Mouse (Mus musculus) lung, adult 18-20 months (tissue): ENCODE data around the gene Babam2.

Source experiments
- DNase-seq, 2 experiments: peaks; one replicate each; pipeline ENCODE4 v3.0.0; 2022; ENCODE audit warnings: mixed read lengths in 2 of 2

Babam2 gene

DNA sequence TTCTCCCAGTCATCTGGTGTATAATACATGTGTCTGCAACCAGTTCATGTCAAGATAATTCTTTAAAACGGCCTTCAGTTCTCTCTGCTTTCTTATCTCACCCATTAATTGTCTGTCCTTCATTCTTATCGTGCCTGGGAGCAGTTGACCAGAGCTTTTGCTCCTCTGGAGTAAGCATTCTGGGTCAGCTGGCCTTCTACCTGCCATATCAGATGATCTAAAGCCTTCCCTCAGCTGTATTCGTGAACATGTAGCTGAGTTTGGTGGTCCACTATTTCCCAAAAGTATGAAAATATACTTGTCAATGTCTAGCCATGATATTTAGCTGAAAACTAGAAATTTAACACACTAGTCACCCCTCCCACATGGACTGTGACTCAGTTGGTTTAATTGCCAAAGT is 304.3 kb downstream of the Babam2 start:
- no peak for DNase-seq

DNA sequence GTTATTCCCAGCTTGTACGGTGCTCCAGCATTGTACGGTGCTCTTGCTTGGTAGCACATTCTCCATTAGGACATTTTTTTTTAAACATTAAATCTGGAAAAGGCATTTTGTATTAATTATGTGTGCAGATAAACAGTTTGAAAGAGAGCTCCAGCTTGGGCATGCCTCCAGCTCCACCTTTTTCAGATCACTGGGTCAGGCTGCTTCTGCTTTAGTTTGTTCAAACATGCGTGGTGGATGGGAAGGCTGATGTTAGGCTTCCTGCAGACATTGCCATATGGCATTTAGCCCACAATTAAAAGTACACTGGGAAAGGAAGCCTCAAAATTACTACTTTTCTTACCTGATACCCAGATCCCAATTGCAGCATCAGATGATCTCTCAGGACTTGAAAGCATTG is 310.9 kb downstream of the Babam2 start:
- DNase-seq, result no peak

DNA sequence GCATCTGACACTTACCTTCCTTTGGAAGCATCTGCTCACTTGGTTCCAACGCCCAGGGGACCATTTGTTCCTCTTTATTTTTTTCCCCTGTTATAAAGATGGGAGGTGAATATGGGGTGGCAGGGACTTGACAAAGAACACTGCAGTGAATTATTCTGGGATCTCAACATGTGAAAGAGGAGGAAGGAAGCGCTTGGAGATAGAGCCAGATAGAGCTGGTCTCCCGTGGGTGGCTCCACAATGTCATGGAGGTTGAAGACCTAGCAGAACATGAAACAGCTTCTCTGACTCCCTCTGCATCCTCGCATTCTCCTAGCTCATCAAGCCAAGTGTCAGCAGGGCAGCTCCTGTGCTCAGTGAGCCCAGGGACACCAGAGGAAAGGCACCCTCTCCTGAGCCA is 312.6 kb downstream of the Babam2 start:
- DNase-seq, result no peak

DNA sequence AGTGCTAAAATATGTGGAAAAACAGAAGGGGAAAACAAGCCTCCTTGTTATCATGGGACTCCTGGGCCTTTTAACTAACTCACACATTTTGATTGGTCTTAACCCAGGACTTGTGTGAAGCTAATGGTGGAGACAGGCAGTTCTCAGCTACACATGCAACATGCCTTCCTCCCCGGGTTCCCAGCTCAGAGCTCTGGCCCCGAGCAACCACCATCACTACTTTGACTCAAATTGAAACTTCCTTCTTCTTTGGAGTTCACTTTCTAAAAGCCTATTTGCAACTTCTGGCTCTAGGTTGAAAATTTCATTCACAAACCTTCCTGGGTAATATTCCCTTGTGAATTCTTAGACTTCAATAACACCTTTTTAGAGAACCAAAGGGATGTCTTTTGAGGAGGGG is 315.6 kb downstream of the Babam2 start:
- DNase-seq, result no peak

DNA sequence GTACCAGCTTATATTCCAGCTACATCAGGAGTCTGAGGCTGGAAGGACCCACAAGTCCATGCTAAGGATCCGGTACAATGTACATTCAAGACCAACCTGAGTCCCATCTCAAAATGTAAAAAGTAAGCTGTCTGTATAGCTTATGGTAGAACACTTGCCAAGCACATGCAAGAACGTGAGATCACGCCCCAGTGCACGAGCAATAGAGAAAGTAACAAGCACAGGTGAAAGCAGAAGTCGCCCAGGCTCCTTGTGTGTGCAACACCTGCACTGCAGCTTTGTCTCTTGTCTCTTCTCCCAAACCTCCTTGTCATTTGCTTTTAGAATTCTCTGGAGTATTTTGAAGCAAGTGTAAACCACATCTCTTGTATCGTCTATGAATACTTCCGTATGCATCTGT is 317.3 kb downstream of the Babam2 start:
- no peak for DNase-seq

DNA sequence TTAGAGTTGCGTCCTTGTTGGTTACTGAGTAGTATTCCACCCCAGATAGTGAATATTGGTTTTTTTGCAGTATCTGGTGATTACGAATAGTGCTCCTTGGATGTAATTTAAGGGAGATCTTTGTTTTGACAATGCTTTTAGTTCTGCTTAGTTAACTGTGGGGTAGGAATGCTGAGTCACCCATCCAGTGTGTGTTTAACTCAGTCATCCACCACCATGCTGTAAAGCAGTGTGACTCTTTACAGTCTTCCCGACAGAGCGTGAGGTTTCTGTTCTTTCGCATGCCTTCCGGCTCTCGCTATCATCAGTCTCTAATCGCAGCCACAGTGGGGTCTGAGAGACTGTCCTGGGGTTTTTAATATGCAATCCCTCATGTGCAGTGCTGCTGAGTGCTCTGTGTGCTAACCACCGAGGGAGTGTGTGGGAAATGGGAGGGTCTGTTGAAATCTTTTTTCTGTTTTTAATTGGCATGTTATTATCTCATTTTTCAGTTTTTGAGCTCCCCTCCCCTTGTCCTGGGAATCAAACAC is 318.5 kb downstream of the Babam2 start:
- DNase-seq, result no peak

DNA sequence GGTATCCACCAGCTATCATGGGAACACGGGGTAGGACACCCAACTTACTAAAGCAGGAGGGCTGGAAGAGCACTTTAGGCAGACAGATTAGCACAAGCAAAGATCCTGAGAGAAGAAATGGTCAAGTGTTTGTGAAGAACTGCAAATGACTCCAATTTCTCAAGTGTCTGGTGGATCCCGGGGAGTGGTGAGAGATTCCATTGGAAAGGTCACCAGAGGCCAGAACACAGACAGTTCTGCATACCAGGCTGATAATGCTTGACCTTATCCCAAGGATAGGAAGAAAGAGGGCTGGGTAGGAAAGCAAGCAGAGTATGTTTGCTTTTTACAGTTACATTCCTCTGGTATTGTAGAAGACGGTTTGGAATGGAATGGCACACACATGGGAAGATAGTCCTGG is 320.2 kb downstream of the Babam2 start:
- DNase-seq, result no peak

DNA sequence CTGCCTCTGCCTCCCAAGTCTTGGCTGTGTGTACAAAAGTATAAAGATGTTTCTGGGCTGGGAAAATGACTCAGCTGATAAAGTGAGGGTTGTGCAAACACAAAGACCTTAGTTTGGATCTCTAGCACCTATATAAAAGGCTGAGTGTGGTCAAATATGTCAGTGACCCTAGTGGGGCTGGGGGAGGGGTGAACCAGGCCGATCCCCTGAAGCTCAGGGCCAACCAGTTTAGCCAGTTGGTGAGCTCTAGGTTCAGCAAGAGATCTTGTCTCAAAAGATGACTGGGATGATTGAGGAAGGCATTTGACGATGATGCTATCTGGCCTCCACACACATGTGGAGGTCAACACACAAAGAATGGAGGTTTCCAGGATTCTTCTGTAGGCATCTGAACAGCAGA is 320.8 kb downstream of the Babam2 start:
- DNase-seq, result no peak

DNA sequence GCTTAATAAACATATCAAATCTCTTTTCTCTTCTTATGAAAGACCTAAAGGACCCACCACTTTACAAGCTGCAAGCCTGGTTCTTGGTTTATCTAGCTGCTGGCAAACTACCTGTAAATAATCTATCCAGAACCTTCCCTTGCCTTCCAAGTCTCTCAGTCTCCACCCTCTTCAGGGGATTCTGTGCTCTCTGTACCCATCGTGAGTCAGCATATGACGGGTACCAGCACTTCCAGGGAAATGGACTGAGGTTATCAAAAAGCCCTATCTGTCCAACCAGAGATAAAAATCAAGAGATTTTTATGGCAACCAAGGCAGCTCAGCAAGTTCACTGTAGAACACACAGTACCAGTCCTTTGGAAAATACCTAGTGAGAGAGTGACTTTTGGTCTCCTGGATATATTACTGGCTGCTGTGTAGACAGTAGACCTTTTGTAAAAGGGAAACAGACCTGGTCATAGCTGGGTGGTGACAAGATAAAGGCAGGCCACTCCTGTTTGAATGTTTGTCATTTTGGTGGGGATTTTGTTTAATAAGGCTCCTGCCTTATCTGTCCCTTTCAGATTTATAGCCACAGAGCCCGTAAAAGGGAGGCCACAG is 332.4 kb downstream of the Babam2 start:
- no peak for DNase-seq

DNA sequence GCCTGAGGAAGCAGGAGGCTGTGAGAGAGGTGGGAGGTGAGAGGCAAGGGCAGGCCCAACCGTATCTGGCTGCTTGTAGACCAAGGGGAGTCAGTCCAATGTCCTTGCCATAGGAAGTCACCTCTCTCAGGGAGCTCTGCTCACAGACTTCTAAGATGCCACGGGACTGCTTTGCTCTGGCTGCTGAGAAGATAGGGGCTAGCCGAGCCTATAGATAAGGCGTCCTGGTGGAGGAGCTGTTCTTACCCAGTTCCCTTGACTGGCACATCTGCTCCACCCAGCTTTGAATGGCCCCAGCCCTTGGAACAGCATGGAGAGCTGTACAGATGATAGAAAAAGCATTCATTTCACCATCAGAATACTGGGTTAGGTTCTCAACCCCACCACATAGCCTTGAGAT is 335.7 kb downstream of the Babam2 start:
- no peak for DNase-seq

DNA sequence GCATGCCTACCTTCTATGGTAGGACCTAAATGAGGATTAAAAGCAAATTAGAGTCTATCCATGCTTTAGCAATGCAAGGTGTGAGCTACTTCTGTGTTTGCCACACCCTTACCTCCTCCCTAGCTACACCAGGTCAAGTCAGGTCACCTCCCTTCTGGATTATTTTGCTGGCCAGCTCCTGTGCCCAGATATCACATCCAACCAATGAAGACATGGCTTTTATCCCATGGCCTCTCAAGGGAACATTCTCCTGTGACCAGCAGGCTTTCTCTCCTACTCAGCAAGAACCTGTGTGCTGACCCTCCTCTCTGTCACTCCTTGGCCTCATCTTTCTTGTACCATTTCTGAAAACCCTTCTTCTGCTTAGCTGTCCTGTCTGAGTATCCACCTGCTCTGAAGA is 336.1 kb downstream of the Babam2 start:
- no peak for DNase-seq

DNA sequence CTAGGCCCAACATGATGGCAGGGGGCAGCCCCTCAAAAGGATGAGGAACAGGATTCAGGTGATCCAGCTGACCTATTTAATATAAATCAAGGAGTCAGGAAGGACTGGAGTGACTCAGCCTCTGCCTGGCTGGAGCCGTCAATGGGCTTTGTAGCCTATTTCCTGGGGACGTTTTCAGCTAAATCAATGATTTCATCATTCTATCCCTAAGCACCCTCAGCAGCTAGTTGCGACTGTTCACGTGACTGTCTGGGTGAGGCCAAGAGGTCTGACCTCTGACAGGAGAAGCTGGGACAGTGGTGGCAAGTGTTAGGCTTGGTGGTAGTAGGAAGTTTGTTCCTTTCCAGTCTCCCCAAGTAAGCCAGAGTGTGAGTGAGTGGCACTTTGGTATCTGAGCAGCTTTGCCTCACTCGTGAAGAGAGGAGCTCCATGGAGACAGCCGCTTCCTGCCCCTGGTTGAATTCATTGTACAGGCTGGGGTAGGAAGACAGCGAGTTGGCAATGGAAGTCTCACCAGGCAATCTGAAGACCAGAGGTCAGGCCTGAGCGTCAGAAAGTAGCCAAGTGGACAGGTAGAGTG is 337.1 kb downstream of the Babam2 start:
- DNase-seq, result peak; percentile 53 to 60

DNA sequence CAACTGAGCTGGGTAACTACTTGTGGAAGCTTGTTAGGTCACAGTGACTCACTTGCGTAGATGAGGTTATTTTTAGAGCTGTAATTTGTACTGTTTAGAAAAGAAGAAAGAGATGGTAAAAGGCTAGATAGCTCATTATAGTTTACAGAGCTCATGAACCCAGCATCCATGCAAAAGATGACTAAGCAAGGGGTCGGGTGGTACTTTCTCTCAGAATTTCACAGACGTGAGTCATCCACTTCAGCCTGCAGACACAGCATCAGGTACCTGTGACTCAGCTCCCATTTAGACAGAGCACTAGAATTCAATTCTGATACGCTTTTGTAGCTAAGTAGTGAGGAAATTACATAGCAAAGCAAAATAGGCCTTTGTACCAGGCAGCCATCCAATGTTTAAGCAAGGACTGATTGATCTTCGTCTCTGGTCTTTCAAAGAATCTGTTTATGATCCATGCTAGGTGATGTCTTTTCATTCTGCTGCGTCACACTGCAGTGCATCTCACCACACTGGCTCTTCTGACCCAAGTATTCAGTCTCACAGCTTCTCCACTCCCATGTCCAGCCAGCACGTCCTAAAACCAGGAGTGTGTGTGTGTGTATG is 338.3 kb downstream of the Babam2 start:
- peak; percentile 15 to 47 for DNase-seq

DNA sequence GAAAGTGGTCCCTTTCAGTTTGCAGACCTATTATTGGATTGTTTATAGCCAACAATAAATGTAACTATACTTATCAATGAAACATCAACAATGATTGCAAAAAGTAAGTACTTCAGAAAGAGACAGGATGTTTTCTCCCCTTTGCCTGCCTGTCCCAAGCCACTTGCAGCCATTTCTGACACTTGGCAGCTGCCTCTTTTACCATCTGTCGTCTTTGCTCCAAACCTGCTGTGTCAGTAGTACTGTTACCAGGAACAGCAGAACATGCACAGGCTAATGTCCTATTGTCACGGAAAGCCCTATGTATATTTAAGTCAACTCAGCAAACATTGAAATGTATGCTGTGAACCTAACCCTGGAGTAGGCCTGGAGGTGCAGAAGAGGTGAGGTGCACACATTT is 339.4 kb downstream of the Babam2 start:
- no peak for DNase-seq

DNA sequence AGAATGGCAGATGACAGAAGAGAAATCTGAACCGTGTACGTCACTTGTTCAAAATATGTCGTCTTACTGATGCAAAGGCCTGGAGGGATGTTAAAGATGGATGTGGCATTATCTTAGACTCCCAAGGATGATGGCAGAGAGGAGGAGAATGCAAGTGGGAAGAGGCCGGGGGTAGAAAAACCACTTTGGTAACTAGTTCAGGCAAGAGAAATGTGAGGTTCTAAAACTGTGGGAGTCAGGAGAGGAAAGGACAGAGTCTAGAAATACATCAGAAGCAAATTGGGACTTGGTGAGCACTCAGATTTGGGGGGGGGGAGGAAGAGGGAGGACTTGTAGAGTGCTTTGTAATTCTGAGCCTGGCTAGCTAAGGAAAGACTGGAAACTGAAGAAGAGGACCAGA is 340.1 kb downstream of the Babam2 start:
- no peak for DNase-seq

DNA sequence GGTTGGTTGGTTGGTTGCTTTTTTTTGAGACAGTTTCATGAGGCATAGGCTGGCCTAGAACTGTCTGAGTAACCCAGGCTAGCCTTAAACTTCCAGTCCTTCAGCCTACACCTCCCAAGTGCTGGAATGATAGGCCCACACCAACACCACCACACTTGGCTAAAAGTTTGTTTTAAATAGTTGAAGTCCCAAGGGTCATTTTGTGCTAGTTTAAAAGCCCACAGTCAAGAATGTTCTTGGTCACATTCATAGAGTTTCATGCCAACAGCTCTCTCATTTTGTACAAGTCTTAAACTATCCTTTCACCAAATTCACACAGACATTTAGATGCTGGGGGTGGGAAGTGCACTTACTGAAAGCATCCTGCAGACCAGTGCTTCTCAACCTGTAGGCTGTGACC is 341.5 kb downstream of the Babam2 start:
- DNase-seq, result no peak

DNA sequence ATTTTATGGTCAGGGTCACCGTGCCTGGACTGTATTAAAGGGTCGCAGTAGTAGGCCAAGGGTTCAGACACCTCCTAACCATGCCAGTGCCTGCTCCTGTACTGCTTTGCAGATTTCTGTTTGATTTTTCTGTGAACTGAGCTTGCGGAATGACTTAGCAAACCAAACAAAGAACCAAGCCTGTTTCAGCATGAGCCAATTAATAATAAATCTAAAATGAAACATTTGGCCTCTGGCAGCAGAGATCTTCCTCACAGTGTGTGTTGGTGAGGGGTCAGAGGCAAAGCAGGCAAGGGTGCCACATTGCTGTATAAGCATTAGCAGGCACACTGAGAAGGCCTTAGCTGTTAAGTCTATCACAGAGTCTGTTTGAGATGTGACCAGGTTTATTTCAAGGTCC is 342.0 kb downstream of the Babam2 start:
- DNase-seq, result no peak

DNA sequence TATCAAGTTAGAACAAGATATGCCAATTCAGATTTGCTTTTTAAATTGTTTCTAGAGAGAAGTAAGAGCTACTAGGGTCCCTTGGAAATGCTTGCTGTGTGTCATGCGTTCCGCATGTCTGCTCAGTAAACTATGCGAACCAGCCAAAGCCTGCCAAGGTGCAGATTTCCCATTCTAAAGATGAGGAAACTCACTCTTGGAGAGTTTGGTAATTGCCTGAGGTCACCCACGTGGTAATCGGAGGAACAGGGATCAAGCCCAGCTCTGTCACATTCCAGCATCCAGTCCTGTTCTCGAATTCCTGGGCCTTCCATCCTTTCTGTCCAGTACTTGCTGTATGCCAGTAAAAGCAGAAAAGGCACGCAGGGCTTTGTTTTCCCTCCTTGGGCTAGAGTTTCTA is 345.7 kb downstream of the Babam2 start:
- DNase-seq, result no peak

DNA sequence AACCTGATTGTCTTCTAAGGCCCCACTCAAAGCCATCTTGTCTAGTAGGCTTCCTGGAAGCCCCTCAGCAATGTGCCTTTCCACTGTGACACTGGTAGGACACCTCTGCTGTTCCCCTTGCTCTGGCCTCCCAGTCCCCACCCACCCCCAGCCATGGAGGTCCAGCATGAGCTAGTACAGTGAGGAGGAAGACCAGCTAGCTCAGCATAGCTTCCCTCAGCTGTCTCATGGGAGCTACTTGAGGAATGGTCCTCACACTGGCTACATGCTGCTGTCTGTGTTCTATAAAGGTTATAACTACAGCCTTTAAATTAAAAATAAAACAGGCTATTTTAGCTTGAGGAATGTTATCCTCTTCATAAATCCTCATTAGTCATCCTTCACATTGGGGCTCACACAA is 346.5 kb downstream of the Babam2 start:
- no peak for DNase-seq

DNA sequence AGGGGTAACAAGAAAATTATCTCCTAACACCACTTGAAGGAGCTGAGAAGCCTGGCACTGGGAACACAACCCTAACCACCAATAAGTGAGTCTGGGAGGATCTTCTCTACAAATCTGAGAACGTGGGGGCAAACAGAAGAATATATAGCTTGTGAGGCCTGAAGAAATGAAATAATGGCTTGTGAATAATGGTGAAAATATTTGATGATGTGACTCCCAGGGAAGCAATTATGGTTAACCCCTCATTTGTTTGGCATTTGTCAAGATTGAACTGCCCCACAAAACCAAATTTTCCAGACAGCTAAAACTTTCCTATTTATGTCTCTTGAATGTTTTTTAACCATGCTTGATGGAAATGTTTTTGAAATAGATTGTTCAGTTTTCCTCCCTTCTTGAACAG is 354.4 kb downstream of the Babam2 start:
- no peak for DNase-seq

DNA sequence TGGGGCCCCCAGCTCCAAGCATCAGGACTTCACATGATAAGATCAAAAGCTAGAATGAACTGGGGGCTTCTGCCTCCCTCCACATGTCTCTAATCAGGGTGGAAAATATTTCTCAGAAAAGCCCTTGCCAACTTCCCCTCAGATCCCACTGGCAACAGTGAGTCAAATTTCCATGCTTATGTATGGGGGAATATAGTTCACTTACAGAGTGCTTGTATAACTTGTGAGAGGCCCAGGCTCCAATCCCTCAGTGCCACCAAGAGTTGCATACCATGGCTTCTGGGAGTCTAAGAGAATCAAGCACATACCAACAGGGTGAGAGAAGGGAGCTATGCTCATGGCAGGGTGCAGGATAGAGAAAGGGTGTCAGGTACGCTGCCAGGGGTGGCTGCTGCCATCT is 355.0 kb downstream of the Babam2 start:
- no peak for DNase-seq

DNA sequence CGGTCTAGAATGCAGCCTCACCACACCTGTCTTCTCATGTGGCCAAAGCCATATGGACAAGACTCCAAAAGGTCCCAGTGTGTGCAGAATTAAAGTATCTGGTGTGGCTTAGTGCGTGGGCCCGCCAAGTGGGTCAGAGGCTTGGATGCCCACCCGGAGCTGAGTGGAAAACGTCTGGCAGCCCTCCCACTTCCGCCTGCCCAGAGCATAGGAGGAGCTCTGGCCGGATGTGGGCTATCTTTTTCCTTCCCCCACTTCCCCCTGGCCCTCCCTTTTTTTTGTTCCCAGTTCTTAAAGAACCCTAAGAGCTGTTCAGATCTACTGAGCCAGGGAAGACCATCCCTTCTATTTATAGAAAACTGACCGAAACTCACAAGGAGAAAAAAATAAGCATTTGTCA is 356.0 kb downstream of the Babam2 start:
- no peak for DNase-seq

DNA sequence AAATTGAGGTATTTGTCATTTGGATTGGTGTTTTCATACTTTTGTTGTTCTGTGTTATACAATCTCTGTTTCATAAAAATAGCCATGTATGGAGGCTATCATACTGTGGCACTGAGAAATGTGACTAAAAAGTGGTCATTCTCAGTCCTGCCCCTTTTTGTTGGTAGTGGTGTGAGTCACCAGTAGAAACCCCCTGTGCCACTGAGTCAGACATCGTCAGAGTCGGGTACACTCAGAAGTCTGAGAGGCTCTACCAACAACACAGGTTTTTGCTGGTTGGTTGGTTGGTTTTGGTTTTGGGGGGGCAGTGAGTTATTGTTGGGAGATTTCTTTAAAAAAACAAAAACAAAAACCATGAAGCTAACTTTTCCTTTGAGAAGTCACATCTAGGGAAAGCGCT is 358.2 kb downstream of the Babam2 start:
- DNase-seq, result no peak

DNA sequence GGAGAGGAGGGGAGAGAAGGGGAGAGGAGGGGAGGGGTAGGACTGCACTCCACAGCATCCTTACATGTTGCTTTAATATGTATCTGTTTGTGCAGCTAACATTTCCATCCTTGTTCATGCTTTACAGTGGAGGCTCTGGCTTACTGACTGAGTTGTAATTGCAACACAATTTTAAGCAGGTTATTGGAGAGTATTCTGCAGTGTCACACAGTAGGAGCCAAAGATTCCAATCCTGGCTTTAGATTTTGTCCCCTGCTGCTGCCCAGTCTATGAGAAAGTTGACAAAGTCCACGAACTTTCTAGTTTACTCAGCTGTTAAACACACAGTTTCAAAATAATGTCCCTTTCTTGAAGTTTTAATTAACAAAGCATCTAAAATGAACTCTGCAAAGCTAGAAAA is 358.6 kb downstream of the Babam2 start:
- no peak for DNase-seq
